Mouse (Mus musculus): ENCODE measurements around the gene Snn.

GRCm38 (mm10) chr16:11064341-11064740, 3.6 kb downstream of the Snn start:
- TF ChIP-seq CTCF (IDR thresholded peaks at IDR 0.05; ENCODE audit: borderline replicate concordance, extremely low read depth, insufficient read depth, insufficient read length) (no peak), POLR2A (IDR thresholded peaks at IDR 0.05; ENCODE audit: borderline replicate concordance, extremely low read depth, insufficient read depth, insufficient read length, poor library complexity, severe bottlenecking) (no peak)
